Mouse (Mus musculus) liver, embryonic 11.5 days (tissue): ENCODE results near the gene Smarca4. TPM values are rescaled to one million over a fixed set of nuclear protein-coding genes. Genes with fewer than 3 reads are reported as not detected.
"Not testable (repeated sequence)": the region's sequence is repeated elsewhere in the genome, so short reads cannot be mapped to it uniquely, and the experiment has no call there.

Source experiments
- ATAC-seq: fragments of 200-750 bp; cut with Nextera tagmentation; replicated peaks from 2 replicates; pipeline ENCODE4 v1.8.0; 2017; ENCODE audit warnings: moderate number of reproducible peaks, mild to moderate bottlenecking, moderate TSS enrichment, moderate library complexity; ENCODE audit not compliant: low FRiP score
- DNase-seq: peaks from one replicate; pipeline ENCODE4 v3.0.0-alpha.2; 2017; ENCODE audit warnings: low spot score
- H3K27ac ChIP-seq: fragments of 300-500 bp; sonication (generic); 2 replicates; pipeline ENCODE4 v1.5.1; 2014; ENCODE audit warnings: mild to moderate bottlenecking, low read depth, low read length, control low read depth
- H3K27me3 ChIP-seq: fragments of 300-500 bp; sonication (generic); replicated peaks from 2 replicates; pipeline ENCODE4 v1.6.1; 2014; ENCODE audit warnings: low read length, mixed read lengths; ENCODE audit not compliant: control insufficient read depth, insufficient read depth
- H3K36me3 ChIP-seq: fragments of 300-500 bp; sonication (generic); 2 replicates; pipeline ENCODE4 v1.6.1; 2014; ENCODE audit warnings: mild to moderate bottlenecking, low read length, moderate library complexity, mixed read lengths; ENCODE audit not compliant: control insufficient read depth, insufficient read depth
- H3K4me1 ChIP-seq: fragments of 300-500 bp; sonication (generic); replicated peaks from 2 replicates; pipeline ENCODE4 v1.6.1; 2014; ENCODE audit warnings: low read length, mixed read lengths; ENCODE audit not compliant: control insufficient read depth, insufficient read depth
- H3K4me2 ChIP-seq: fragments of 300-500 bp; sonication (generic); 2 replicates; pipeline ENCODE4 v1.6.1; 2014; ENCODE audit warnings: mild to moderate bottlenecking, control low read depth, moderate library complexity
- H3K4me3 ChIP-seq: fragments of 300-500 bp; sonication (generic); 2 replicates; pipeline ENCODE4 v1.5.1; 2014; ENCODE audit warnings: low read depth, low read length, control low read depth
- H3K9ac ChIP-seq: fragments of 300-500 bp; sonication (generic); 2 replicates; pipeline ENCODE4 v1.6.1; 2014; ENCODE audit warnings: low read depth, low read length, control low read depth
- H3K9me3 ChIP-seq: fragments of 300-500 bp; sonication (generic); 2 replicates; pipeline ENCODE4 v1.6.1; 2016; ENCODE audit warnings: low read length, inconsistent platforms, mixed read lengths; ENCODE audit not compliant: control insufficient read depth
- WGBS: fragments of 180-500 bp; shearing (Covaris S2); extraction: QIAGEN DNeasy Blood & Tissue Kit; methylation state at CpG from one replicate; pipeline ENCODE4 v1.1.7; 2014; 5-methylcytosine and 5-hydroxymethylcytosine counted together
- polyA plus RNA-seq: library from polyadenylated mRNA; unstranded; fragments of >200 nt; fragmentation: Nextera tagmentation; extraction: Ambion mirVana; gene quantifications from 2 replicates; pipeline ENCODE4 v1.2.1, GENCODE M21; 2014

Smarca4 gene
- polyA plus RNA-seq, 1 experiment from 2014 or later = 86.1 TPM

GRCm38 (mm10) chr9:21690031-21690430 lies 74.1 kb downstream of the Smarca4 start:
- Histone ChIP-seq H3K9me3 (no peaks in the 10 kb centered on the region), H3K4me3 (no peak overlapping the region), H3K9ac (no peak overlapping the region), H3K4me1 (no peaks in the 10 kb centered on the region), H3K4me2 (no peak overlapping the region), H3K27ac (no peak overlapping the region), H3K27me3 (no peaks in the 10 kb centered on the region), H3K36me3 (peaks cover 45% of the 10 kb centered on the region)
- WGBS = 86% methylated on average over 3 of the region's 3 CpGs
- DNase-seq = no peak
- no peak for ATAC-seq

- no peak overlapping the region for H3K4me2 ChIP-seq
- H3K27ac ChIP-seq = no peak overlapping the region
- no peak for DNase-seq
- no peaks in the 10 kb centered on the region for H3K4me1 ChIP-seq
- no peak overlapping the region for H3K9ac ChIP-seq
- H3K4me3 ChIP-seq = no peak overlapping the region
- 60% methylated on average over 2 of the region's 2 CpGs for WGBS
- H3K9me3 ChIP-seq = no peaks in the 10 kb centered on the region
- ATAC-seq = no peak
- peaks cover 37% of the 10 kb centered on the region for H3K36me3 ChIP-seq
- no peaks in the 10 kb centered on the region for H3K27me3 ChIP-seq
These were observed 75.9 kb downstream of the Smarca4 start for GRCm38 (mm10) chr9:21691862-21692261.

- no peak overlapping the region for H3K4me2 ChIP-seq
- no peak overlapping the region for H3K4me3 ChIP-seq
- peaks cover 37% of the 10 kb centered on the region for H3K36me3 ChIP-seq
- ATAC-seq (no peak), DNase-seq (no peak)
- 90% methylated on average over 4 of the region's 4 CpGs for WGBS
- no peaks in the 10 kb centered on the region for H3K4me1 ChIP-seq
- H3K9me3 ChIP-seq = no peaks in the 10 kb centered on the region
- no peak overlapping the region for H3K9ac ChIP-seq
- no peaks in the 10 kb centered on the region for H3K27me3 ChIP-seq
- no peak overlapping the region for H3K27ac ChIP-seq
These were observed 76.5 kb downstream of the Smarca4 start for GRCm38 (mm10) chr9:21692491-21692890.

GRCm38 (mm10) chr9:21694071-21694470 lies 78.1 kb downstream of the Smarca4 start:
- H3K9me3 ChIP-seq = no peaks in the 10 kb centered on the region
- H3K4me1 ChIP-seq = no peaks in the 10 kb centered on the region
- no peaks in the 10 kb centered on the region for H3K27me3 ChIP-seq
- no peak overlapping the region for H3K27ac ChIP-seq
- ATAC-seq (no peak), DNase-seq (no peak)
- no peak overlapping the region for H3K9ac ChIP-seq
- no peak overlapping the region for H3K4me3 ChIP-seq
- no peak overlapping the region for H3K4me2 ChIP-seq
- H3K36me3 ChIP-seq = peaks cover 39% of the 10 kb centered on the region

- Histone ChIP-seq H3K36me3 (peaks cover 44% of the 10 kb centered on the region), H3K9ac (no peak overlapping the region), H3K4me2 (no peak overlapping the region), H3K4me3 (no peak overlapping the region), H3K27me3 (no peaks in the 10 kb centered on the region), H3K9me3 (no peaks in the 10 kb centered on the region), H3K4me1 (no peaks in the 10 kb centered on the region), H3K27ac (no peak overlapping the region)
- ATAC-seq (no peak), DNase-seq (no peak)
- WGBS = 90% methylated on average over 5 of the region's 5 CpGs
These were observed 79.3 kb downstream of the Smarca4 start for GRCm38 (mm10) chr9:21695229-21695792.

- no peak overlapping the region for H3K27ac ChIP-seq
- 86% methylated on average over 6 of the region's 6 CpGs for WGBS
- no peak overlapping the region for H3K4me2 ChIP-seq
- H3K4me1 ChIP-seq = no peaks in the 10 kb centered on the region
- no peaks in the 10 kb centered on the region for H3K9me3 ChIP-seq
- peaks cover 61% of the 10 kb centered on the region for H3K36me3 ChIP-seq
- no peak for ATAC-seq
- no peak overlapping the region for H3K4me3 ChIP-seq
- H3K9ac ChIP-seq = no peak overlapping the region
- no peak for DNase-seq
- no peaks in the 10 kb centered on the region for H3K27me3 ChIP-seq
These were observed 81.2 kb downstream of the Smarca4 start for GRCm38 (mm10) chr9:21697121-21697520.

GRCm38 (mm10) chr9:21699280-21699679 lies 83.3 kb downstream of the Smarca4 start:
- WGBS = 81% methylated on average over 6 of the region's 6 CpGs
- peaks cover 60% of the 10 kb centered on the region for H3K36me3 ChIP-seq
- ATAC-seq = not testable (repeated sequence)

GRCm38 (mm10) chr9:21701091-21701490 lies 85.1 kb downstream of the Smarca4 start:
- DNase-seq (no peak), ATAC-seq (no peak)
- Histone ChIP-seq H3K4me3 (no peak overlapping the region), H3K36me3 (peaks cover 61% of the 10 kb centered on the region), H3K9ac (no peak overlapping the region), H3K9me3 (no peaks in the 10 kb centered on the region), H3K27me3 (no peaks in the 10 kb centered on the region), H3K4me1 (no peaks in the 10 kb centered on the region), H3K27ac (no peak overlapping the region), H3K4me2 (no peak overlapping the region)
- 94% methylated on average over 14 of the region's 14 CpGs for WGBS

More at GRCm38 (mm10) chr9:21699280-21699679, 83.3 kb downstream of the Smarca4 start:
- not testable (repeated sequence) for H3K27me3 ChIP-seq, H3K4me3 ChIP-seq, H3K4me2 ChIP-seq, H3K4me1 ChIP-seq, H3K9ac ChIP-seq, DNase-seq, H3K27ac ChIP-seq, H3K9me3 ChIP-seq

GRCm38 (mm10) chr9:21703494-21703893 lies 87.5 kb downstream of the Smarca4 start:
- Histone ChIP-seq H3K4me3 (no peak overlapping the region), H3K27me3 (no peaks in the 10 kb centered on the region), H3K4me2 (no peak overlapping the region), H3K4me1 (no peaks in the 10 kb centered on the region), H3K9ac (no peak overlapping the region), H3K27ac (no peak overlapping the region), H3K9me3 (no peaks in the 10 kb centered on the region), H3K36me3 (peaks cover 56% of the 10 kb centered on the region)
- whole genome bisulfite sequencing = 93% methylated on average over 7 of the region's 7 CpGs
- DNase-seq (no peak), ATAC-seq (no peak)
